Mouse (Mus musculus): ENCODE measurements around the gene Tmem129.

- TF ChIP-seq CTCF (IDR thresholded peaks at IDR 0.05; ENCODE audit: insufficient read depth, low read depth, low read length) (no peak), POLR2A (IDR thresholded peaks at IDR 0.05; ENCODE audit: insufficient read depth, low read depth, low read length) (no peak)
These were observed 27.6 kb downstream of the Tmem129 start for GRCm38 (mm10) chr5:33630615-33631014.

Data from olfactory bulb, adult 2 months (tissue).